Mouse (Mus musculus): Measurements from ENCODE around the gene Ssu2.

- TF ChIP-seq EP300 (IDR thresholded peaks at IDR 0.05; ENCODE audit: insufficient read depth, low read depth, low read length) = no peak
- TF ChIP-seq CTCF (IDR thresholded peaks at IDR 0.05) = no peak
These were observed 48.8 kb downstream of the Ssu2 start for GRCm38 (mm10) chr6:112339016-112339415.
